Mouse (Mus musculus) heart, embryonic 16.5 days (tissue): ENCODE results near the gene Dnmt3l. TPM values are rescaled to one million over a fixed set of nuclear protein-coding genes. Genes with fewer than 3 reads are reported as not detected.
A peak's percentile ranks its signal among the peaks of the same experiment; 100 is the strongest.
"Not testable (repeated sequence)": the region's sequence is repeated elsewhere in the genome, so short reads cannot be mapped to it uniquely, and the experiment has no call there.

ENCODE experiments used
- ATAC-seq: fragments of 200-750 bp; cut with Nextera tagmentation; replicated peaks from 2 replicates; pipeline ENCODE4 v1.8.0; 2017; ENCODE audit warnings: moderate number of reproducible peaks; ENCODE audit not compliant: insufficient read depth, low FRiP score; ENCODE audit errors: extremely low read depth
- H3K27ac ChIP-seq: fragments of 300-500 bp; sonication (generic); 2 replicates; pipeline ENCODE4 v1.5.1; 2014; ENCODE audit warnings: mild to moderate bottlenecking, low read length, control low read depth, moderate library complexity
- H3K27me3 ChIP-seq: fragments of 300-500 bp; sonication (generic); 2 replicates; pipeline ENCODE4 v1.6.1; 2014; ENCODE audit warnings: low read length, mixed read lengths; ENCODE audit not compliant: control insufficient read depth, insufficient read depth
- H3K36me3 ChIP-seq: fragments of 300-500 bp; sonication (generic); 2 replicates; pipeline ENCODE4 v1.6.1; 2014; ENCODE audit not compliant: control insufficient read depth, insufficient read depth
- H3K4me1 ChIP-seq: fragments of 300-500 bp; sonication (generic); 2 replicates; pipeline ENCODE4 v1.6.1; 2014; ENCODE audit warnings: low read length, mixed read lengths; ENCODE audit not compliant: control insufficient read depth, insufficient read depth
- H3K4me2 ChIP-seq: fragments of 300-500 bp; sonication (generic); 2 replicates; pipeline ENCODE4 v1.6.1; 2014; ENCODE audit warnings: low read depth, mild to moderate bottlenecking, control low read depth, low read length
- H3K4me3 ChIP-seq: fragments of 300-500 bp; sonication (generic); 2 replicates; pipeline ENCODE4 v1.5.1; 2014; ENCODE audit warnings: mild to moderate bottlenecking, control low read depth, low read length
- H3K9ac ChIP-seq: fragments of 300-500 bp; sonication (generic); 2 replicates; pipeline ENCODE4 v1.6.1; 2014; ENCODE audit warnings: low read length, control low read depth
- H3K9me3 ChIP-seq: fragments of 300-500 bp; sonication (generic); replicated peaks from 2 replicates; pipeline ENCODE4 v1.6.1; 2016; ENCODE audit warnings: low read length; ENCODE audit not compliant: control insufficient read depth
- WGBS: fragments of 180-500 bp; shearing (Covaris S2); extraction: QIAGEN DNeasy Blood & Tissue Kit; methylation state at CpG from one replicate; pipeline ENCODE4 v1.1.7; 2014; 5-methylcytosine and 5-hydroxymethylcytosine counted together
- polyA plus RNA-seq: library from polyadenylated mRNA; unstranded; fragments of >200 nt; fragmentation: Nextera tagmentation; extraction: Ambion mirVana; gene quantifications from 2 replicates; pipeline ENCODE4 v1.2.1, GENCODE M21; 2015

Gene Dnmt3l
- polyA plus RNA-seq, 1 experiment from 2014 or later = 0.13 TPM

- not testable (repeated sequence) for H3K4me2 ChIP-seq, H3K4me1 ChIP-seq, H3K27me3 ChIP-seq, H3K36me3 ChIP-seq, H3K9ac ChIP-seq, ATAC-seq, H3K9me3 ChIP-seq, H3K4me3 ChIP-seq, H3K27ac ChIP-seq
- 95% methylated on average over 6 of the region's 11 CpGs for WGBS
These were observed 21.8 kb upstream of the Dnmt3l start for GRCm38 (mm10) chr10:78019984-78020383.

GRCm38 (mm10) chr10:78025453-78025852 lies 16.3 kb upstream of the Dnmt3l start:
- H3K4me2 ChIP-seq, H3K9me3 ChIP-seq, H3K4me1 ChIP-seq, H3K27me3 ChIP-seq, ATAC-seq, H3K36me3 ChIP-seq, H3K27ac ChIP-seq, H3K4me3 ChIP-seq, H3K9ac ChIP-seq: not testable (repeated sequence)
- WGBS = 65% methylated on average over 6 of the region's 8 CpGs

GRCm38 (mm10) chr10:78028129-78028528 lies 13.6 kb upstream of the Dnmt3l start:
- no peak overlapping the region for H3K9ac ChIP-seq
- WGBS = 5% methylated on average over 5 of the region's 5 CpGs
- no peaks in the 10 kb centered on the region for H3K9me3 ChIP-seq
- no peaks in the 10 kb centered on the region for H3K27me3 ChIP-seq
- ATAC-seq = no peak; the same call in 1 of the 2 replicates
- no peak overlapping the region for H3K4me2 ChIP-seq
- H3K27ac ChIP-seq = no peak overlapping the region
- no peaks in the 10 kb centered on the region for H3K4me1 ChIP-seq
- H3K4me3 ChIP-seq = no peak overlapping the region
- H3K36me3 ChIP-seq = no peaks in the 10 kb centered on the region

- no peaks in the 10 kb centered on the region for H3K27me3 ChIP-seq
- no peak overlapping the region for H3K9ac ChIP-seq
- H3K9me3 ChIP-seq = no peaks in the 10 kb centered on the region
- WGBS = 94% methylated on average over 1 of the region's 1 CpGs
- H3K4me3 ChIP-seq = no peak overlapping the region
- no peaks in the 10 kb centered on the region for H3K36me3 ChIP-seq
- H3K27ac ChIP-seq = no peak overlapping the region
- no peak overlapping the region for H3K4me2 ChIP-seq
- ATAC-seq = no peak
- no peaks in the 10 kb centered on the region for H3K4me1 ChIP-seq
These were observed 12.7 kb upstream of the Dnmt3l start for GRCm38 (mm10) chr10:78029080-78029479.

- Histone ChIP-seq H3K4me3 (no peak overlapping the region), H3K4me1 (no peaks in the 10 kb centered on the region), H3K9me3 (no peaks in the 10 kb centered on the region), H3K4me2 (no peak overlapping the region), H3K27me3 (no peaks in the 10 kb centered on the region), H3K36me3 (no peaks in the 10 kb centered on the region), H3K27ac (no peak overlapping the region), H3K9ac (no peak overlapping the region)
- ATAC-seq = no peak
- 69% methylated on average over 2 of the region's 2 CpGs for WGBS
These were observed 9.8 kb upstream of the Dnmt3l start for GRCm38 (mm10) chr10:78031987-78032386.

GRCm38 (mm10) chr10:78037139-78037538 lies 4.6 kb upstream of the Dnmt3l start:
- Histone ChIP-seq H3K4me2 (no peak overlapping the region), H3K27me3 (no peaks in the 10 kb centered on the region), H3K27ac (no peak overlapping the region), H3K9ac (no peak overlapping the region), H3K4me1 (no peaks in the 10 kb centered on the region), H3K4me3 (no peak overlapping the region), H3K9me3 (no peaks in the 10 kb centered on the region), H3K36me3 (no peaks in the 10 kb centered on the region)
- 74% methylated on average over 4 of the region's 4 CpGs for WGBS
- no peak for ATAC-seq

GRCm38 (mm10) chr10:78042096-78042495 lies 349 bp downstream of the Dnmt3l start:
- Histone ChIP-seq H3K27me3 (0 out of 2 replicates have a peak, but pooled peaks cover 4% of the 10 kb centered on the region), H3K36me3 (no peaks in the 10 kb centered on the region), H3K4me3 (no peak overlapping the region), H3K4me1 (0 out of 2 replicates have a peak, but pooled peaks cover 2% of the 10 kb centered on the region), H3K4me2 (no peak overlapping the region), H3K27ac (no peak overlapping the region), H3K9ac (no peak overlapping the region), H3K9me3 (no peaks in the 10 kb centered on the region)
- 69% methylated on average over 7 of the region's 7 CpGs for WGBS
- ATAC-seq = no peak

- H3K9ac ChIP-seq = no peak overlapping the region
- H3K4me3 ChIP-seq = peak overlapping the region; percentile 17
- peak overlapping the region; percentile 54 for H3K4me2 ChIP-seq
- H3K4me1 ChIP-seq = 0 out of 2 replicates have a peak, but pooled peaks cover 2% of the 10 kb centered on the region
- WGBS = 63% methylated on average over 14 of the region's 14 CpGs
- H3K36me3 ChIP-seq = no peaks in the 10 kb centered on the region
- 0 out of 2 replicates have a peak, but pooled peaks cover 4% of the 10 kb centered on the region for H3K27me3 ChIP-seq
- H3K9me3 ChIP-seq = no peaks in the 10 kb centered on the region
- no peak for ATAC-seq
- no peak overlapping the region for H3K27ac ChIP-seq
These were observed 1.1 kb downstream of the Dnmt3l start for GRCm38 (mm10) chr10:78042697-78043405.

GRCm38 (mm10) chr10:78043406-78043836 lies 1.7 kb downstream of the Dnmt3l start, which contains the start of gene Aire:
Aire (minus strand) TSS chr10:78043610.
- Histone ChIP-seq H3K4me1 (0 out of 2 replicates have a peak, but pooled peaks cover 2% of the 10 kb centered on the region), H3K27ac (no peak within 1 kb of the TSS), H3K4me2 (peak within 1 kb of the TSS; percentile 54), H3K9ac (no peak within 1 kb of the TSS; the same call in 1 of the 2 replicates), H3K9me3 (no peaks in the 10 kb centered on the region), H3K4me3 (peak within 1 kb of the TSS; percentile 17), H3K27me3 (0 out of 2 replicates have a peak, but pooled peaks cover 4% of the 10 kb centered on the region), H3K36me3 (no peaks in the 10 kb centered on the region)
- WGBS = 3% methylated on average over 27 of the region's 27 CpGs
- ATAC-seq = peak; percentile 46; the same call in 1 of the 2 replicates
